Mouse (Mus musculus) C2C12 (cell line): Measurements from ENCODE around the gene Gm14124. TPM values are rescaled to one million over a fixed set of nuclear protein-coding genes. Genes with fewer than 3 reads are reported as not detected.
"Not testable (repeated sequence)": the region's sequence is repeated elsewhere in the genome, so short reads cannot be mapped to it uniquely, and the experiment has no call there.

ENCODE experiments used
- H3K27me3 ChIP-seq: one replicate; pipeline ENCODE4 v1.6.1; 2011; ENCODE audit not compliant: control insufficient read depth, insufficient read depth, insufficient read length
- H3K36me3 ChIP-seq: one replicate; pipeline ENCODE4 v1.6.1; 2011; ENCODE audit not compliant: control insufficient read depth, insufficient read depth
- H3K4me3 ChIP-seq: one replicate; pipeline ENCODE4 v1.5.1; 2011; ENCODE audit warnings: mild to moderate bottlenecking, control low read depth; ENCODE audit not compliant: poor library complexity, insufficient read depth, severe bottlenecking
- H3K79me2 ChIP-seq: one replicate; pipeline ENCODE4 v1.6.1; 2011; ENCODE audit not compliant: control insufficient read depth, insufficient read depth
- H3K79me3 ChIP-seq: one replicate; pipeline ENCODE4 v1.6.1; 2011; ENCODE audit warnings: low read depth, control low read depth
- H3ac ChIP-seq: one replicate; pipeline ENCODE3; 2011; ENCODE audit warnings: low read depth; ENCODE audit not compliant: control insufficient read depth, insufficient read length
- CEBPB ChIP-seq: IDR thresholded peaks from one replicate; pipeline ENCODE4 v1.6.1; 2011; ENCODE audit warnings: low read depth, mild to moderate bottlenecking, control low read depth, moderate library complexity
- CTCF ChIP-seq: IDR thresholded peaks from one replicate; pipeline ENCODE4 v1.5.1; 2011; ENCODE audit not compliant: control insufficient read depth, insufficient read depth, insufficient read length
- FOSL1 ChIP-seq: IDR thresholded peaks from one replicate; pipeline ENCODE4 v1.8.0; 2011; ENCODE audit warnings: mild to moderate bottlenecking, low read length; ENCODE audit not compliant: poor library complexity, insufficient read depth, severe bottlenecking
- MAX ChIP-seq: IDR thresholded peaks from one replicate; pipeline ENCODE4 v1.6.1; 2011; ENCODE audit warnings: mild to moderate bottlenecking, control low read depth
- MYOD1 ChIP-seq: IDR thresholded peaks from one replicate; pipeline ENCODE4 v1.6.1; 2011; ENCODE audit warnings: low read depth; ENCODE audit not compliant: control insufficient read depth, insufficient read length
- MYOG ChIP-seq: IDR thresholded peaks from one replicate; pipeline ENCODE4 v1.6.1; 2011; ENCODE audit not compliant: control insufficient read depth, insufficient read length; ENCODE audit errors: extremely low read depth
- USF1 ChIP-seq: IDR thresholded peaks from one replicate; pipeline ENCODE4 v1.6.1; 2011; ENCODE audit warnings: low read depth, mild to moderate bottlenecking, control low read depth, moderate library complexity
- long read RNA-seq, 2 experiments: library from polyadenylated mRNA; unstranded; transcript quantifications; one replicate each; pipeline ENCODE4 v2.0.0; 2019 to 2020
- polyA plus RNA-seq: library from polyadenylated mRNA; unstranded; fragments of >200 nt; fragmentation: generic; extraction: Trizol; gene quantifications from one replicate; pipeline ENCODE4 v1.2.1, GENCODE M21; 2012; ENCODE audit warnings: missing spikeins

The Gm14124 gene
- 0.18 TPM for polyA plus RNA-seq
- long read RNA-seq, experiment 1, result 0 reads
- long read RNA-seq, experiment 2, result 0 reads

GRCm38 (mm10) chr2:150257291-150257690 lies at the start of gene Gm14124:
TSS of gene Gm14124 (plus strand) at chr2:150257517.
- H3ac ChIP-seq, H3K4me3 ChIP-seq, H3K36me3 ChIP-seq, H3K79me3 ChIP-seq, H3K27me3 ChIP-seq, H3K79me2 ChIP-seq: not testable (repeated sequence)

GRCm38 (mm10) chr2:150217600-150218362 lies 39.5 kb upstream of the Gm14124 start, which contains the start of gene Zfp937:
TSS of gene Zfp937 (plus strand) at chr2:150218073.
- H3K27me3 ChIP-seq, H3K36me3 ChIP-seq, H3K79me2 ChIP-seq, H3K79me3 ChIP-seq, H3ac ChIP-seq: not testable (repeated sequence)
- peak within 1 kb of the TSS; percentile 39 for H3K4me3 ChIP-seq

- not testable (repeated sequence) for H3K79me3 ChIP-seq, H3ac ChIP-seq, H3K27me3 ChIP-seq, H3K79me2 ChIP-seq, H3K36me3 ChIP-seq
- peak overlapping the region; percentile 39 for H3K4me3 ChIP-seq
These were observed 39.0 kb upstream of the Gm14124 start for GRCm38 (mm10) chr2:150218363-150218725.

- H3K79me3 ChIP-seq, H3ac ChIP-seq, H3K36me3 ChIP-seq, H3K4me3 ChIP-seq, H3K27me3 ChIP-seq, H3K79me2 ChIP-seq: not testable (repeated sequence)
These were observed 34.1 kb upstream of the Gm14124 start for GRCm38 (mm10) chr2:150223263-150223662.

GRCm38 (mm10) chr2:150243211-150243610 lies 14.1 kb upstream of the Gm14124 start:
- Histone ChIP-seq H3K27me3 (no peaks in the 10 kb centered on the region), H3K36me3 (peaks cover 2% of the 10 kb centered on the region), H3K79me3 (no peaks in the 10 kb centered on the region), H3ac (no peak overlapping the region), H3K79me2 (no peaks in the 10 kb centered on the region), H3K4me3 (no peak overlapping the region)
- no peak for TF ChIP-seq MYOD1
- no peak for TF ChIP-seq MAX
- TF ChIP-seq FOSL1, result no peak
- TF ChIP-seq MYOG, result no peak
- no peak for TF ChIP-seq CTCF
- no peak for TF ChIP-seq CEBPB
- no peak for TF ChIP-seq USF1

GRCm38 (mm10) chr2:150255491-150255890 lies 1.8 kb upstream of the Gm14124 start, which contains the start of gene Gm21994:
TSS of gene Gm21994 (minus strand) at chr2:150255591.
- H3K36me3 ChIP-seq, H3K79me2 ChIP-seq, H3K79me3 ChIP-seq, H3ac ChIP-seq, H3K27me3 ChIP-seq, H3K4me3 ChIP-seq: not testable (repeated sequence)

GRCm38 (mm10) chr2:150256861-150257260 lies 456 bp upstream of the Gm14124 start:
- H3K4me3 ChIP-seq, H3K27me3 ChIP-seq, H3K36me3 ChIP-seq: not testable (repeated sequence)

More at GRCm38 (mm10) chr2:150256861-150257260, 456 bp upstream of the Gm14124 start:
- not testable (repeated sequence) for H3ac ChIP-seq, H3K79me2 ChIP-seq, H3K79me3 ChIP-seq
